Mouse (Mus musculus): ENCODE measurements around the gene 4930524N10Rik. TPM values are rescaled to one million over a fixed set of nuclear protein-coding genes. Genes with fewer than 3 reads are reported as not detected.

The 4930524N10Rik gene
- total RNA-seq (2012; rRNA removed) = not detected in 2 replicates

DNA sequence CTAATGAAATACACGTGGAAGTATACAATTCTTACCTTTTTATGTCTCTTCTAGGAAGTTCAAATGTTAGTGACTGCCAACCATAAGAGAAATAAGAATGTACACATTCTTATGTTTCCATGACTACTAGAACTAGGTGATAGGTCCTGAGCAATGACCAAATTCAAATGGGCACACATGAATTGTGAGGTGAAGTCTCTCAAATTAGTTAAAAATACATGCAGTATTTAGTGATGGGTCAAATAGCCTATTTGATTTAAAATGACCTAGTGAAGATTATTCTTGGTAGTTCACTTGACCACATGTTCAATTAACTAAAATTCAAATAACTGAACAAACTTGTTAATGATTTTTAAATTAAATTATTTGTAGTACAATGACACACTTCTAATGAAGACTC is at the start of gene 4930524N10Rik:
Gene 4930524N10Rik, minus strand, starts transcription at position 101 of the 400 bp plus-strand sequence.
- no peaks in the 10 kb centered on the region for H3K4me1 ChIP-seq (ENCODE audit: control insufficient read depth in 2 of 2, insufficient read depth in 2 of 2, low read length in 2 of 2, poor library complexity in 1 of 2)
- TF ChIP-seq ZC3H11A (IDR thresholded peaks at IDR 0.05; ENCODE audit: borderline replicate concordance, low read depth, low read length) (no peak), CHD2 (IDR thresholded peaks at IDR 0.05; ENCODE audit: low read depth, low read length) (no peak), ZNF384 (IDR thresholded peaks at IDR 0.05; ENCODE audit: low read depth, low read length) (no peak), HCFC1 (IDR thresholded peaks at IDR 0.05; ENCODE audit: borderline replicate concordance, insufficient read depth, low read length) (no peak), MAFK (IDR thresholded peaks at IDR 0.05; ENCODE audit: insufficient read depth, low read depth, low read length) (no peak)
- no peak within 1 kb of the TSS for H3K9ac ChIP-seq (ENCODE audit: insufficient read depth, low read depth, low read length, poor library complexity, severe bottlenecking)
- no peaks in the 10 kb centered on the region for H3K9me3 ChIP-seq (ENCODE audit: control insufficient read depth, insufficient read depth, low read depth, low read length)
- no peak within 1 kb of the TSS for H3K27ac ChIP-seq (ENCODE audit: insufficient read depth, low read depth, low read length, poor library complexity, severe bottlenecking)
- H3K36me3 ChIP-seq (ENCODE audit: control insufficient read depth, insufficient read depth, low read length, poor library complexity, severe bottlenecking) = no peaks in the 10 kb centered on the region
- no peak for DNase-seq (ENCODE audit: low read depth, low spot score)
- in situ Hi-C loops (cut with MboI; ENCODE audit: low sequenced_read_pairs in 2 of 2, unreplicated experiment in 2 of 2) = no loop called here
- H3K4me3 ChIP-seq (ENCODE audit: insufficient read depth in 1 of 2, low read depth in 1 of 2, low read length in 2 of 2, poor library complexity in 1 of 2, severe bottlenecking in 1 of 2) = no peak within 1 kb of the TSS

DNA sequence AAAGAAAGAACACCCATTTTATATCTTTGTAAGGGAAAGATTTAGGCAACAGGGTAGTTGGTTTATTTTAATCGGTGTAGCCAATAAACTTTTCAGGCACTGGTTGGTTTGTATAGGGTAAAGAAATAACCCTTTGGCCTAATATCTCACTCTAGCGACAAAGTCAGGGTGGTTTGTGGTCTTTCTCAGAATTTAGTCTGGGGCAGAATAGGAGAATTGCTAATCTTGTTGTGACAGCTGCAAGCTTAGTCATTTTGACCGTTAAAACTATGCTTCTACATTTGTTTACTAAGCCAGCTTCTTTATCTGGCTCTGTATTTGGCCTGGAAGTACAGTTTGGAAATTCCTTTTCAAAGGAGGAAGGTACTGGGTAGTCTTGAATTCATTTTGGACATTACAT is 6.8 kb upstream of the 4930524N10Rik start:
- in situ Hi-C loops (cut with MboI; ENCODE audit: low sequenced_read_pairs in 2 of 2, unreplicated experiment in 2 of 2) = no loop called here
- no peak overlapping the region for H3K4me3 ChIP-seq (ENCODE audit: insufficient read depth in 1 of 2, low read depth in 1 of 2, low read length in 2 of 2, poor library complexity in 1 of 2, severe bottlenecking in 1 of 2)
- no peak for DNase-seq (ENCODE audit: low read depth, low spot score)
- H3K9me3 ChIP-seq (ENCODE audit: control insufficient read depth, insufficient read depth, low read depth, low read length) = no peaks in the 10 kb centered on the region
- no peaks in the 10 kb centered on the region for H3K36me3 ChIP-seq (ENCODE audit: control insufficient read depth, insufficient read depth, low read length, poor library complexity, severe bottlenecking)
- no peak overlapping the region for H3K9ac ChIP-seq (ENCODE audit: insufficient read depth, low read depth, low read length, poor library complexity, severe bottlenecking)
- no peak overlapping the region for H3K27ac ChIP-seq (ENCODE audit: insufficient read depth, low read depth, low read length, poor library complexity, severe bottlenecking)
- H3K4me1 ChIP-seq (ENCODE audit: control insufficient read depth in 2 of 2, insufficient read depth in 2 of 2, low read length in 2 of 2, poor library complexity in 1 of 2) = no peaks in the 10 kb centered on the region
- no peak for TF ChIP-seq MAFK (IDR thresholded peaks at IDR 0.05; ENCODE audit: insufficient read depth, low read depth, low read length)
- no peak for TF ChIP-seq ZNF384 (IDR thresholded peaks at IDR 0.05; ENCODE audit: low read depth, low read length)
- no peak for TF ChIP-seq HCFC1 (IDR thresholded peaks at IDR 0.05; ENCODE audit: borderline replicate concordance, insufficient read depth, low read length)
- TF ChIP-seq ZC3H11A (IDR thresholded peaks at IDR 0.05; ENCODE audit: borderline replicate concordance, low read depth, low read length) = no peak
- no peak for TF ChIP-seq CHD2 (IDR thresholded peaks at IDR 0.05; ENCODE audit: low read depth, low read length)

DNA sequence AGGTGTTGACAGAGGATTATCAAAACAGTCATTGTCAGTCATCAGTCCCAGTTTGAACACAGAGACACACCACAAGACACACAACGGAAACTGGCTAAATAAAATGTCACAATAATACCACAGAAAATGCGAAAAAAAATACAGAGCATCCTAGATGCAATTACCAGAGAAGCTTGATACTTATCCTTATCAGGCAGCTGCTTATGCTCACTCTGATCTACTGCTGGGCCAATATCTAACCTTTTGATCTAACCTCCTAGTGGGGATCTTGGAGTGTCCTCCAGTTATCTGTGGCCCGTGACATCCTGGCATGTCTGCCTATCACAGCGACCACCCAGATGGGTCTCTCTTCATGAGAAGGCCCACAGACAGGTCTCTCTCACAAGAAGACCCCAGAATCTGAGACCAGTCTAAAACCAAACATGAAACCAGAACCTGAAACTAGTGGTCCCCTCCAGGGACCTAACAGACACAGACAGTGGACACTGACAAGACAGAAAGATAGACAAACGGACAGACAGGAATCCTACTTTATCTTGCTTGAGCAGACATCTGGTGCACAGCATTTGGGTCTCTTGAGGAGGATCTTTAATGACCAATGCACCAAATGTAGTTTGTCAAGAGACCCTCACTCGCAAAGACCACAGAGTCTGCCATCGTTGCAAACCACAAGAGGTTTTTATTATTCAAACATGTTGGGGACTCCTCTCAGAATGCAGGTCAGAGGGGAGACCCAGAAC is 6.3 kb upstream of the 4930524N10Rik start:
- in situ Hi-C loops (cut with MboI; ENCODE audit: low sequenced_read_pairs in 2 of 2, unreplicated experiment in 2 of 2) = no loop called here
- Histone ChIP-seq H3K4me1 (ENCODE audit: control insufficient read depth in 2 of 2, insufficient read depth in 2 of 2, low read length in 2 of 2, poor library complexity in 1 of 2) (no peaks in the 10 kb centered on the region), H3K4me3 (ENCODE audit: insufficient read depth in 1 of 2, low read depth in 1 of 2, low read length in 2 of 2, poor library complexity in 1 of 2, severe bottlenecking in 1 of 2) (no peak overlapping the region), H3K9me3 (ENCODE audit: control insufficient read depth, insufficient read depth, low read depth, low read length) (no peaks in the 10 kb centered on the region), H3K27ac (ENCODE audit: insufficient read depth, low read depth, low read length, poor library complexity, severe bottlenecking) (no peak overlapping the region), H3K9ac (ENCODE audit: insufficient read depth, low read depth, low read length, poor library complexity, severe bottlenecking) (no peak overlapping the region), H3K36me3 (ENCODE audit: control insufficient read depth, insufficient read depth, low read length, poor library complexity, severe bottlenecking) (no peaks in the 10 kb centered on the region)
- no peak for DNase-seq (ENCODE audit: low read depth, low spot score)
- no peak for TF ChIP-seq ZNF384 (IDR thresholded peaks at IDR 0.05; ENCODE audit: low read depth, low read length)

DNA sequence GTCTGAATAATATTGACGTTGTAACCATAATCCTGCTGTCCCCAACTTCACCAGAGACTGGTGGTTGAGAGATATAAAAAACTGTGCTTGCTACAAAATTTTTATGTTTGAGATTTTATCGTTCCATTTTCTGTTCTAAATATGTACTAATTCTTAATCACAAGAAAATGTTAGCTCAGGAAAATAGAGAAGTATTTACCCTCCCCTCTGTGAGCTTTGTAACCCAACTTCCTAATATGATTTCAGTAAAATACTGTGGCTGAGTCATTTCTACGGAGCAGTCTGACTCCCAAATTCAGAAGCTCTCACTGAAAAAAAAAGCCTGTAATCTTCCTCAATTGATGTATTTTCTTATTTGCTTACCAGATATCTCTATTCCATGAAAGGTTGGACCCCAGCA is 4.7 kb upstream of the 4930524N10Rik start:
- Histone ChIP-seq H3K9me3 (ENCODE audit: control insufficient read depth, insufficient read depth, low read depth, low read length) (no peaks in the 10 kb centered on the region), H3K27ac (ENCODE audit: insufficient read depth, low read depth, low read length, poor library complexity, severe bottlenecking) (no peak overlapping the region), H3K4me1 (ENCODE audit: control insufficient read depth in 2 of 2, insufficient read depth in 2 of 2, low read length in 2 of 2, poor library complexity in 1 of 2) (no peaks in the 10 kb centered on the region), H3K36me3 (ENCODE audit: control insufficient read depth, insufficient read depth, low read length, poor library complexity, severe bottlenecking) (no peaks in the 10 kb centered on the region), H3K4me3 (ENCODE audit: insufficient read depth in 1 of 2, low read depth in 1 of 2, low read length in 2 of 2, poor library complexity in 1 of 2, severe bottlenecking in 1 of 2) (no peak overlapping the region), H3K9ac (ENCODE audit: insufficient read depth, low read depth, low read length, poor library complexity, severe bottlenecking) (no peak overlapping the region)
- DNase-seq (ENCODE audit: low read depth, low spot score) = no peak
- TF ChIP-seq ZC3H11A (IDR thresholded peaks at IDR 0.05; ENCODE audit: borderline replicate concordance, low read depth, low read length) (no peak), HCFC1 (IDR thresholded peaks at IDR 0.05; ENCODE audit: borderline replicate concordance, insufficient read depth, low read length) (no peak), ZNF384 (IDR thresholded peaks at IDR 0.05; ENCODE audit: low read depth, low read length) (no peak), MAFK (IDR thresholded peaks at IDR 0.05; ENCODE audit: insufficient read depth, low read depth, low read length) (no peak), CHD2 (IDR thresholded peaks at IDR 0.05; ENCODE audit: low read depth, low read length) (no peak)
- in situ Hi-C loops (cut with MboI; ENCODE audit: low sequenced_read_pairs in 2 of 2, unreplicated experiment in 2 of 2) = no loop called here

Other genes with a start within 250 kb of the 4930524N10Rik start
- gene Gm15140, start 222.7 kb downstream of the 4930524N10Rik start, total RNA-seq (2012; rRNA removed) = not detected in 2 replicates
- gene Samt4, start 138.6 kb upstream of the 4930524N10Rik start, total RNA-seq (2012; rRNA removed) = not detected in 2 replicates
- gene Samt2, start 236.0 kb upstream of the 4930524N10Rik start, total RNA-seq (2012; rRNA removed) = not detected in 2 replicates